Mouse (Mus musculus): ENCODE data around the gene Cpsf4l.

DNA sequence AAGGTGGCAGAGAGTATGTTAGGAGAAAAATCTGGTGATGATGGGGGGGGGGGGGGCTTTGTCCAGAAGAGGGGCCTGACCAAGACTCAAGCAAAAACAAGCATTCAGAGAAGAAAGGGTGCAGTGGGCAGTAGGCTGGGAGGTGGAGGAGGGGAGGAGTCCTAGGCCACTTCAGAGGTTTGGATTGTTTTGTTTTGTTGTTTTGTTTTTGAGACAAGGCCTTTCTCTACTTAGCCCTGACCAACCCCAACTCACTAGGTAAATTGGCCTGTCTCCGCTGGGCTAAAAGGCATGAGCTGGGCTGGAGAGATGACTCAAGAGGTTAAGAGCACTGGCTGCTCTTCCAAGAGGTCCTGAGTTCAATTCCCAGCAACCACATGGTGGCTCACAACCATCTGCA lies 1.2 kb upstream of the Cpsf4l start:
- no peak for TF ChIP-seq CTCF (IDR thresholded peaks at IDR 0.05; ENCODE audit: low read depth, low read length)
- no peak for TF ChIP-seq POLR2A (IDR thresholded peaks at IDR 0.05; ENCODE audit: extremely low read depth, insufficient read depth, low read length)
